In the genomic region with DNA sequence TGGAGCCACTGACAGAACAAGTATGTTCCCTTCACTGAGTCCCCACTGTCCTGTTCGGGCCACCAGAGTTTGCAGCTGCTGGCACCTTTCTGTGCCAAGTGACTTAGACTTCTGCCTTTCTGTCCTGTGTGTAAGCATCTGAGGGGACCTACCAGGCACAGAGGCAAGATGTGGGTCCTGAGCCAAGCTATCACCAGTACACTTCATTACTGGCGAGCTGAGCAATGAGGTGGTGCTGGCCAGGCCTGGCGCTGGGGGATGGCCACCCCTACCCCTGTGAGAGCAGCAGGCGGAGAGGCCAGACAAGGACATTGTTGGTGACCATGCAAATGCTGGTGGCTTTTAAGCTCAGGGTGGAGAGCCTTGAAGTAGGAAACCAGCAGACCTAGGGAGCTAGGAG, we compare ENCODE assay signal across 11 mouse cellular contexts.
A peak's percentile ranks its signal among the peaks of the same experiment; 100 is the strongest.
DNase-seq lines count a peak whose midpoint lies in the region; TF ChIP-seq lines count a peak whose summit lies in the region.
"Had no signal": no experiment of that assay in that cellular context is flagged by ENCODE, and none has a peak within 500 bp of the region (broad histone marks: within the 10 kb centered on the region; RNA-seq: fewer than 3 reads in every experiment).

No protein-coding gene starts in this region.

- H3K27ac ChIP-seq in heart, embryonic 10.5 days: peak overlapping the region; percentile 79
- H3K27ac ChIP-seq in cerebellum, adult 2 months (ENCODE audit: insufficient read depth, low read length): no peak overlapping the region

- no peaks in the 10 kb centered on the region for H3K27me3 ChIP-seq in heart, embryonic 10.5 days (ENCODE audit: insufficient read depth, poor library complexity, severe bottlenecking)
- no peaks in the 10 kb centered on the region for H3K27me3 ChIP-seq in cerebellum, adult 2 months (ENCODE audit: control insufficient read depth, insufficient read depth, low read length)

- no peaks in the 10 kb centered on the region for H3K36me3 ChIP-seq in heart, embryonic 10.5 days

- H3K9me3 ChIP-seq in heart, embryonic 10.5 days: no peaks in the 10 kb centered on the region

- 51% methylated on average over 4 of the region's 4 CpGs for WGBS in heart, embryonic 10.5 days
- WGBS in cerebellum, adult 2 months: 23% methylated on average over 4 of the region's 4 CpGs

- TF ChIP-seq CTCF in cerebellum, adult 2 months (IDR thresholded peaks at IDR 0.05; ENCODE audit: borderline replicate concordance, insufficient read depth, low read depth, low read length): no peak

- H3K4me1 ChIP-seq in heart, embryonic 10.5 days: peaks cover 20% of the 10 kb centered on the region
- H3K4me1 ChIP-seq in cerebellum, adult 2 months (ENCODE audit: control insufficient read depth, insufficient read depth, low read length): no peaks in the 10 kb centered on the region

- no peak overlapping the region for H3K4me3 ChIP-seq in heart, embryonic 10.5 days
- no peak overlapping the region for H3K4me3 ChIP-seq in cerebellum, adult 2 months (replicated peaks; ENCODE audit: insufficient read depth, low read depth, low read length)

- TF ChIP-seq POLR2A in cerebellum, adult 2 months (IDR thresholded peaks at IDR 0.05; ENCODE audit: borderline replicate concordance, insufficient read depth, low read length): no peak

- peak; percentile 13 for DNase-seq in kidney, adult 18-20 months
- no peak for DNase-seq in kidney, postnatal 36 days
- DNase-seq in 3134 (ENCODE audit: extremely low read depth, insufficient read length, low spot score): peak; percentile 70
- DNase-seq in heart, embryonic 10.5 days (ENCODE audit: low spot score): no peak
- DNase-seq in heart, postnatal 4 days: peak; percentile 62
- no peak for DNase-seq in left cerebral cortex, adult 18-20 months (ENCODE audit: low spot score in 2 of 2)
- no peak for DNase-seq in embryo, embryonic 11 days
- no peak for DNase-seq in cerebellum, adult 2 months
- DNase-seq: B cell, adult 2 months; cerebellum, postnatal 36 days; gastrocnemius, postnatal 14 days had no signal

Comparison
In these comparisons a context has a peak if more than half of its experiments do, and no peak if none do; other contexts are left out.
1. DNase-seq: peak in kidney, adult 18-20 months (single experiment), 3134 (single experiment) and heart, postnatal 4 days (single experiment); none in kidney, postnatal 36 days (0 of 2), heart, embryonic 10.5 days (single experiment), left cerebral cortex, adult 18-20 months (0 of 2), embryo, embryonic 11 days (single experiment) and cerebellum, adult 2 months (0 of 2).